8 mouse cellular contexts compared by ENCODE assay signal in the genomic region with DNA sequence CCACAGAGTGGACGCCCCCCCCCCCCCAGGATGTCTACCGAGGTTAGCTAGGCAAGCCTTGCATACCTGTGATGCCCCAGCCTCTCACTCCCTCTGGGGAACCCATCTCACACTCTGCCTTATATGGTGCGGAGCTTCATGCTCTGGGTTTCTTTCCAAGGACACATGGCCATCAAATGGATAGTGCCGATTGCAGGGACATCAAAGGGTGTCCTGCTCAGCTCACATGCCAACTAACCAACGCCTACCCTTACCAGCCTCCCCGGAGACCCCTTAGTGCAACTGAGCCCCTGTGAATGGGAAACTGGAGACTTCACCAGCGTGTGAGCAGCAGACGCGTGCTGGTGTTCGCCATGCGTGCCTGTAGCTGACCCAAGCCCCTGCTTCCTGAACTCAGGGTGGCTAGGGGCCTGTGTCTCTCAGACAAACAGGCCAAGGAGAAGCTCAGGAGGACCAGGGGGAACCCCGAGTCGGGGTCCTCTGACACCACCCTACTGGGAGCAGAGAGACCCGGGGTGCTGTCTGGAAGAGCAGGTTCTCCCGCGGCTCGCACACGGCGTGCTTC. TPM values are rescaled to one million over a fixed set of nuclear protein-coding genes. Genes with fewer than 3 reads are reported as not detected.
DNase-seq lines count a peak whose midpoint lies in the region; ATAC-seq lines count a peak whose summit lies in the region.

No protein-coding gene starts in this region.

- no peaks in the 10 kb centered on the region for H3K36me3 ChIP-seq in heart, embryonic 16.5 days (ENCODE audit: control insufficient read depth, insufficient read depth)
- H3K36me3 ChIP-seq in midbrain, embryonic 11.5 days (ENCODE audit: control insufficient read depth, insufficient read depth, low read length): no peaks in the 10 kb centered on the region

- peak overlapping the region; percentile 98 for H3K4me2 ChIP-seq in heart, embryonic 16.5 days (ENCODE audit: low read depth, low read length)
- H3K4me2 ChIP-seq in midbrain, embryonic 11.5 days: peak overlapping the region; percentile 99

- DNase-seq in cerebellum, adult 11-12 months: peak; percentile 51
- no peak for DNase-seq in cerebellum, adult 11 months
- DNase-seq in right cerebral cortex, postnatal 25 days: peak; percentile 61
- DNase-seq in right cerebral cortex, postnatal 36 days (ENCODE audit: low spot score in 2 of 2): no peak
- DNase-seq in midbrain, embryonic 11.5 days (ENCODE audit: low spot score, missing footprints): peak; percentile 94
- no peak for DNase-seq in thymus, postnatal 14 days

- H3K27ac ChIP-seq in heart, embryonic 16.5 days (ENCODE audit: low read length): peak overlapping the region; percentile 44; the same call in 1 of the 2 replicates
- H3K27ac ChIP-seq in midbrain, embryonic 11.5 days (ENCODE audit: low read depth, low read length): peak overlapping the region; percentile 67; the same call in 1 of the 2 replicates

- no peak for ATAC-seq in heart, embryonic 16.5 days (replicated peaks; ENCODE audit: extremely low read depth, insufficient read depth, low FRiP score)
- ATAC-seq in midbrain, embryonic 11.5 days (ENCODE audit: low FRiP score): peak; percentile 57
- ATAC-seq in megakaryocyte progenitor cell, adult 5-6 weeks (replicated peaks; ENCODE audit: poor library complexity): no peak

- H3K27me3 ChIP-seq in heart, embryonic 16.5 days (ENCODE audit: control insufficient read depth, insufficient read depth, low read length): no peaks in the 10 kb centered on the region
- H3K27me3 ChIP-seq in midbrain, embryonic 11.5 days (ENCODE audit: control insufficient read depth, insufficient read depth, low read length): peaks cover 13% of the 10 kb centered on the region

- 12% methylated on average over 14 of the region's 19 CpGs for WGBS in heart, embryonic 16.5 days
- 8% methylated on average over 18 of the region's 19 CpGs for WGBS in midbrain, embryonic 11.5 days

- peaks cover 10% of the 10 kb centered on the region for H3K4me1 ChIP-seq in heart, embryonic 16.5 days (ENCODE audit: control insufficient read depth, insufficient read depth, low read length)
- H3K4me1 ChIP-seq in midbrain, embryonic 11.5 days (ENCODE audit: control insufficient read depth, insufficient read depth, low read length): peaks cover 8% of the 10 kb centered on the region

- H3K4me3 ChIP-seq in heart, embryonic 16.5 days (ENCODE audit: low read length): peak overlapping the region; percentile 82
- peak overlapping the region; percentile 89 for H3K4me3 ChIP-seq in midbrain, embryonic 11.5 days (ENCODE audit: low read depth, low read length)

- H3K9me3 ChIP-seq in heart, embryonic 16.5 days (replicated peaks; ENCODE audit: control insufficient read depth, low read length): no peaks in the 10 kb centered on the region
- H3K9me3 ChIP-seq in midbrain, embryonic 11.5 days (ENCODE audit: control insufficient read depth, low read length): no peaks in the 10 kb centered on the region

- H3K9ac ChIP-seq in heart, embryonic 16.5 days (ENCODE audit: low read length): peak overlapping the region; percentile 95
- peak overlapping the region; percentile 98 for H3K9ac ChIP-seq in midbrain, embryonic 11.5 days (ENCODE audit: low read length)

RNA-seq across cellular contexts. Expression of gene Sdc3, which starts 0.4 kb away (rescaled TPM):
- 19.9 and 21.3 TPM in 2 replicates for polyA plus RNA-seq in heart, embryonic 16.5 days (2015; fragmentation: Nextera tagmentation; extraction: Ambion mirVana)
- polyA plus RNA-seq in midbrain, embryonic 11.5 days (2014; fragmentation: Nextera tagmentation; extraction: Ambion mirVana): 12.1 and 13.6 TPM in 2 replicates
- 0.69 and 2.0 TPM in 2 replicates for total RNA-seq in megakaryocyte progenitor cell, adult 5-6 weeks (2015)
- 0.44 and 0.75 TPM in 2 replicates for total RNA-seq in megakaryocyte progenitor cell, adult 5-6 weeks (2017)

Comparison
In these comparisons a context has a peak if more than half of its experiments do, and no peak if none do; other contexts are left out.
1. DNase-seq: peak in cerebellum, adult 11-12 months (single experiment), right cerebral cortex, postnatal 25 days (single experiment) and midbrain, embryonic 11.5 days (single experiment); none in cerebellum, adult 11 months (single experiment), right cerebral cortex, postnatal 36 days (0 of 2) and thymus, postnatal 14 days (single experiment).